Mouse (Mus musculus) v-Abl transformed pro-B cells (cell line): ENCODE measurements around the gene Zfp335.

Experiments used
- in situ Hi-C, 2 experiments: fragments of 400-800 bp; cut with MboI; formaldehyde crosslinking; loops; one replicate each; pipeline ENCODE4 v1.15.1; 2025; ENCODE audit not compliant: unreplicated experiment in 2 of 2

The Zfp335 gene

GRCm38 (mm10) chr2:164899723-164900459 is 11.7 kb downstream of the Zfp335 start:
- in situ Hi-C loops, result no loop called here

- in situ Hi-C loops, result no loop called here
Measured at GRCm38 (mm10) chr2:164899034-164899433, 12.5 kb downstream of the Zfp335 start.

GRCm38 (mm10) chr2:164898008-164898407 is 13.5 kb downstream of the Zfp335 start:
- in situ Hi-C loops, result no loop called here

GRCm38 (mm10) chr2:164895885-164896284 is 15.7 kb downstream of the Zfp335 start:
- in situ Hi-C loops, result no loop called here

- in situ Hi-C loops, result no loop called here
Measured at GRCm38 (mm10) chr2:164894644-164895043, 16.9 kb downstream of the Zfp335 start.

- in situ Hi-C loops, result no loop called here
Measured at GRCm38 (mm10) chr2:164894048-164894447, 17.5 kb downstream of the Zfp335 start.

GRCm38 (mm10) chr2:164892696-164893216 is 18.8 kb downstream of the Zfp335 start:
- in situ Hi-C loops, result no loop called here

GRCm38 (mm10) chr2:164891908-164892695 is 19.5 kb downstream of the Zfp335 start:
- in situ Hi-C loops, result no loop called here

GRCm38 (mm10) chr2:164891056-164891834 is 20.3 kb downstream of the Zfp335 start:
- in situ Hi-C loops, result no loop called here

- in situ Hi-C loops, result no loop called here
Measured at GRCm38 (mm10) chr2:164890411-164891049, 21.0 kb downstream of the Zfp335 start.

GRCm38 (mm10) chr2:164889960-164890359 is 21.6 kb downstream of the Zfp335 start:
- in situ Hi-C loops, result no loop called here

GRCm38 (mm10) chr2:164888996-164889395 is 22.6 kb downstream of the Zfp335 start:
- in situ Hi-C loops, result no loop called here

GRCm38 (mm10) chr2:164886617-164887016 is 24.9 kb downstream of the Zfp335 start:
- in situ Hi-C loops, result no loop called here

GRCm38 (mm10) chr2:164885788-164886187 is 25.8 kb downstream of the Zfp335 start:
- in situ Hi-C loops, result no loop called here

- in situ Hi-C loops, result no loop called here
Measured at GRCm38 (mm10) chr2:164882619-164883018, 28.9 kb downstream of the Zfp335 start.

- in situ Hi-C loops, result loop anchor here in 1 of 2 experiments (5.0 kb wide), 2 partner anchors 33 to 47 kb away; partner anchors contain the start of genes Ctsa, Neurl2 and Zfp335
Measured at GRCm38 (mm10) chr2:164879568-164880277, 31.8 kb downstream of the Zfp335 start.

GRCm38 (mm10) chr2:164879228-164879567 is 32.4 kb downstream of the Zfp335 start, which contains the start of gene Pcif1:
Gene Pcif1, plus strand, starts transcription at chr2:164879304.
- in situ Hi-C loops, result loop anchor here in 1 of 2 experiments (5.0 kb wide), 2 partner anchors 33 to 47 kb away; partner anchors contain the start of genes Ctsa, Neurl2 and Zfp335

- in situ Hi-C loops, result loop anchor here in 1 of 2 experiments (5.0 kb wide), 2 partner anchors 34 to 46 kb away; partner anchors contain the start of genes Ctsa, Neurl2 and Zfp335
Measured at GRCm38 (mm10) chr2:164878509-164879227, 32.9 kb downstream of the Zfp335 start.
